10 mouse cellular contexts compared by ENCODE assay signal in the genomic region with DNA sequence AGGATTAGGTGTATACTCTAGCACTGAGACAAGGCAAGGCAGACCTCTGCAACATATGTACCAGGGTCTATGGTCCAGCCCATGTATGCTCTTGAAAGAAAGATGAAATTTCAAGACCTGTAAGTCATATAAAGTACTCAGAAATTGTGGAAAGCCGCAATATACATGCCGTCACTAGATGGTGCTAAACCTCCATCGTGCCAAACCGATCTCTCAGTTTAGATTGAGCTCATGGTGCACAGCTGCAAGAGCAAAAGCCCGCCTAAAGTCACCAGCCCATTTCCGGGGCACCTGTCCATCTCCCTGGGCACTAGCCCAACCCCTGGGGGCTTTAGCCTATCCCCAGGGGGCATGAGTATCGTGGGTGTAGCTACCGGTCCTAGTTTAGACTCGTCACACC. TPM values are rescaled to one million over a fixed set of nuclear protein-coding genes. Genes with fewer than 3 reads are reported as not detected.
DNase-seq lines count a peak whose midpoint lies in the region; ATAC-seq and TF ChIP-seq lines count a peak whose summit lies in the region.
"Had no signal": no experiment of that assay in that cellular context is flagged by ENCODE, and none has a peak within 500 bp of the region (broad histone marks: within the 10 kb centered on the region; RNA-seq: fewer than 3 reads in every experiment).

No protein-coding gene starts in this region.

- no peak overlapping the region for H3K4me2 ChIP-seq in intestine, postnatal 0 days (replicated peaks; ENCODE audit: low read depth)
- H3K4me2 ChIP-seq in intestine, embryonic 15.5 days (replicated peaks): no peak overlapping the region
- no peak overlapping the region for H3K4me2 ChIP-seq in limb, embryonic 12.5 days

- no peak for ATAC-seq in intestine, postnatal 0 days
- ATAC-seq in intestine, embryonic 15.5 days: no peak
- peak; percentile 90 for ATAC-seq in common myeloid progenitor, adult 5-6 weeks (replicated peaks; ENCODE audit: low read depth, poor library complexity, severe bottlenecking)
- ATAC-seq in limb, embryonic 12.5 days (ENCODE audit: insufficient number of reproducible peaks, insufficient read depth, low FRiP score, low TSS enrichment, low read depth): peak; percentile 20; the same call in 1 of the 2 replicates

- H3K36me3 ChIP-seq in intestine, postnatal 0 days (ENCODE audit: control insufficient read depth, insufficient read depth): no peaks in the 10 kb centered on the region
- no peaks in the 10 kb centered on the region for H3K36me3 ChIP-seq in intestine, embryonic 15.5 days
- H3K36me3 ChIP-seq in limb, embryonic 12.5 days: no peaks in the 10 kb centered on the region

- H3K4me3 ChIP-seq in intestine, postnatal 0 days (ENCODE audit: low read depth, low read length): no peak overlapping the region
- no peak overlapping the region for H3K4me3 ChIP-seq in intestine, embryonic 15.5 days (replicated peaks)
- no peak overlapping the region for H3K4me3 ChIP-seq in limb, embryonic 12.5 days (replicated peaks)

- WGBS in intestine, postnatal 0 days: 41% methylated on average over 9 of the region's 9 CpGs
- 36% methylated on average over 9 of the region's 9 CpGs for WGBS in intestine, embryonic 15.5 days
- WGBS in limb, embryonic 12.5 days: 26% methylated on average over 9 of the region's 9 CpGs

- H3K4me1 ChIP-seq in intestine, postnatal 0 days (replicated peaks; ENCODE audit: control insufficient read depth, insufficient read depth, low read length): no peaks in the 10 kb centered on the region
- H3K4me1 ChIP-seq in intestine, embryonic 15.5 days (replicated peaks): no peaks in the 10 kb centered on the region
- H3K4me1 ChIP-seq in limb, embryonic 12.5 days (replicated peaks): no peaks in the 10 kb centered on the region

- no peak overlapping the region for H3K27ac ChIP-seq in intestine, postnatal 0 days (ENCODE audit: low read depth, low read length)
- H3K27ac ChIP-seq in intestine, embryonic 15.5 days: no peak overlapping the region
- H3K27ac ChIP-seq in limb, embryonic 12.5 days: no peak overlapping the region

- peak; percentile 76 for TF ChIP-seq CTCF in intestine, postnatal 0 days (IDR thresholded peaks at IDR 0.05; ENCODE audit: low read depth)

- H3K9ac ChIP-seq in intestine, postnatal 0 days (ENCODE audit: low read depth, low read length): no peak overlapping the region
- H3K9ac ChIP-seq in intestine, embryonic 15.5 days: no peak overlapping the region
- no peak overlapping the region for H3K9ac ChIP-seq in limb, embryonic 12.5 days (replicated peaks)

- no peaks in the 10 kb centered on the region for H3K27me3 ChIP-seq in intestine, postnatal 0 days (replicated peaks; ENCODE audit: control insufficient read depth, insufficient read depth, low read length)
- H3K27me3 ChIP-seq in intestine, embryonic 15.5 days (replicated peaks): no peaks in the 10 kb centered on the region
- H3K27me3 ChIP-seq in limb, embryonic 12.5 days: no peaks in the 10 kb centered on the region

- 0 out of 2 replicates have a peak, but pooled peaks cover 3% of the 10 kb centered on the region for H3K9me3 ChIP-seq in intestine, postnatal 0 days (ENCODE audit: control insufficient read depth)
- no peaks in the 10 kb centered on the region for H3K9me3 ChIP-seq in intestine, embryonic 15.5 days
- no peaks in the 10 kb centered on the region for H3K9me3 ChIP-seq in limb, embryonic 12.5 days

- DNase-seq in NIH3T3 (ENCODE audit: low read depth): peak; percentile 83
- DNase-seq in kidney, adult 8-10 months: peak; percentile 22 to 67
- peak; percentile 55 for DNase-seq in retina, embryonic 14.5 days (ENCODE audit: low spot score)
- DNase-seq in MN1 (ENCODE audit: low spot score): no peak

RNA-seq across cellular contexts. Expression of a gene that starts 5.8 kb away (rescaled TPM):
- polyA plus RNA-seq in intestine, postnatal 0 days (2015; fragmentation: Nextera tagmentation; extraction: Ambion mirVana): not detected in 2 replicates
- polyA plus RNA-seq in intestine, embryonic 15.5 days (2015; fragmentation: Nextera tagmentation; extraction: Ambion mirVana): not detected in 2 replicates
- not detected in 2 replicates for total RNA-seq in common myeloid progenitor, adult 5-6 weeks (2017)
- not detected in 2 replicates for polyA plus RNA-seq in limb, embryonic 12.5 days (2016; fragmentation: Nextera tagmentation; extraction: Ambion mirVana)
- polyA plus RNA-seq: frontal cortex, adult 2 months; neural tube, embryonic 14.5 days had no signal

RNA-seq across cellular contexts. Expression of a gene that starts 24.6 kb away (rescaled TPM):
- not detected in 2 replicates for polyA plus RNA-seq in intestine, postnatal 0 days (2015; fragmentation: Nextera tagmentation; extraction: Ambion mirVana)
- not detected in 2 replicates for polyA plus RNA-seq in intestine, embryonic 15.5 days (2015; fragmentation: Nextera tagmentation; extraction: Ambion mirVana)
- not detected in 2 replicates for total RNA-seq in common myeloid progenitor, adult 5-6 weeks (2017)
- not detected in 2 replicates for polyA plus RNA-seq in limb, embryonic 12.5 days (2016; fragmentation: Nextera tagmentation; extraction: Ambion mirVana)
- polyA plus RNA-seq: frontal cortex, adult 2 months; neural tube, embryonic 14.5 days had no signal

RNA-seq across cellular contexts. Expression of a gene that starts 51.1 kb away (rescaled TPM):
- not detected in 2 replicates for polyA plus RNA-seq in intestine, postnatal 0 days (2015; fragmentation: Nextera tagmentation; extraction: Ambion mirVana)
- polyA plus RNA-seq in intestine, embryonic 15.5 days (2015; fragmentation: Nextera tagmentation; extraction: Ambion mirVana): not detected in 2 replicates
- not detected in 2 replicates for total RNA-seq in common myeloid progenitor, adult 5-6 weeks (2017)
- polyA plus RNA-seq in limb, embryonic 12.5 days (2016; fragmentation: Nextera tagmentation; extraction: Ambion mirVana): not detected in 2 replicates
- polyA plus RNA-seq: frontal cortex, adult 2 months; neural tube, embryonic 14.5 days had no signal

Comparison
In these comparisons a context has a peak if more than half of its experiments do, and no peak if none do; other contexts are left out.
1. ATAC-seq: peak in common myeloid progenitor, adult 5-6 weeks (single experiment) and limb, embryonic 12.5 days (single experiment); none in intestine, postnatal 0 days (single experiment) and intestine, embryonic 15.5 days (single experiment).